Mouse (Mus musculus): ENCODE results near the gene Nans. TPM values are rescaled to one million over a fixed set of nuclear protein-coding genes. Genes with fewer than 3 reads are reported as not detected.

The Nans gene
- total RNA-seq, 2 experiments from 2014 or later: 15.5 to 16.5 TPM

- intact Hi-C loops (cut with DNase I): no loop called here
- no peak for DNase-seq (ENCODE audit: low spot score)
Measured at GRCm38 (mm10) chr4:46526798-46527557, 37.9 kb downstream of the Nans start.

GRCm38 (mm10) chr4:46527558-46527926 is 38.5 kb downstream of the Nans start:
- no peak for DNase-seq (ENCODE audit: low spot score)
- intact Hi-C loops (cut with DNase I): no loop called here

GRCm38 (mm10) chr4:46529722-46530121 is 40.7 kb downstream of the Nans start:
- no peak for DNase-seq (ENCODE audit: low spot score)
- intact Hi-C loops (cut with DNase I): loop anchor here (5.0 kb wide), 1 partner anchor 73 kb away; the partner anchor contains the start of gene Coro2a

GRCm38 (mm10) chr4:46532511-46532910 is 43.5 kb downstream of the Nans start:
- no peak for DNase-seq (ENCODE audit: low spot score)
- intact Hi-C loops (cut with DNase I): loop anchor here (5.0 kb wide), 1 partner anchor 70 kb away; the partner anchor contains the start of gene Coro2a

- intact Hi-C loops (cut with DNase I): loop anchor here (5.0 kb wide), 1 partner anchor 69 kb away; the partner anchor contains the start of gene Coro2a
- no peak for DNase-seq (ENCODE audit: low spot score)
Measured at GRCm38 (mm10) chr4:46532926-46533325, 43.9 kb downstream of the Nans start.

- DNase-seq (ENCODE audit: low spot score): no peak
- intact Hi-C loops (cut with DNase I): loop anchor here (5.0 kb wide), 1 partner anchor 68 kb away; the partner anchor contains the start of gene Coro2a
Measured at GRCm38 (mm10) chr4:46533934-46534720, 45.1 kb downstream of the Nans start.

GRCm38 (mm10) chr4:46535094-46535830 is 46.2 kb downstream of the Nans start:
- intact Hi-C loops (cut with DNase I): no loop called here
- no peak for DNase-seq (ENCODE audit: low spot score)

- no peak for DNase-seq (ENCODE audit: low spot score)
- intact Hi-C loops (cut with DNase I): no loop called here
Measured at GRCm38 (mm10) chr4:46535840-46536361, 46.9 kb downstream of the Nans start, which contains the start of gene Trim14. Trim14 (minus strand) TSS chr4:46536141.

GRCm38 (mm10) chr4:46539167-46539566 is 50.1 kb downstream of the Nans start:
- intact Hi-C loops (cut with DNase I): no loop called here
- no peak for DNase-seq (ENCODE audit: low spot score)

- intact Hi-C loops (cut with DNase I): no loop called here
- no peak for DNase-seq (ENCODE audit: low spot score)
Measured at GRCm38 (mm10) chr4:46541707-46542106, 52.7 kb downstream of the Nans start.

- intact Hi-C loops (cut with DNase I): no loop called here
- DNase-seq (ENCODE audit: low spot score): no peak
Measured at GRCm38 (mm10) chr4:46543366-46544050, 54.5 kb downstream of the Nans start.

GRCm38 (mm10) chr4:46544313-46544712 is 55.3 kb downstream of the Nans start:
- no peak for DNase-seq (ENCODE audit: low spot score)
- intact Hi-C loops (cut with DNase I): no loop called here

- DNase-seq (ENCODE audit: low spot score): no peak
- intact Hi-C loops (cut with DNase I): no loop called here
Measured at GRCm38 (mm10) chr4:46545498-46545897, 56.5 kb downstream of the Nans start.

- DNase-seq (ENCODE audit: low spot score): no peak
- intact Hi-C loops (cut with DNase I): no loop called here
Measured at GRCm38 (mm10) chr4:46546709-46547108, 57.7 kb downstream of the Nans start.

- DNase-seq (ENCODE audit: low spot score): no peak
- intact Hi-C loops (cut with DNase I): no loop called here
Measured at GRCm38 (mm10) chr4:46549979-46550378, 60.9 kb downstream of the Nans start.

GRCm38 (mm10) chr4:46550406-46550805 is 61.4 kb downstream of the Nans start:
- DNase-seq (ENCODE audit: low spot score): no peak
- intact Hi-C loops (cut with DNase I): no loop called here
